Mouse (Mus musculus): ENCODE results near the gene Purb.

GRCm38 (mm10) chr11:6463159-6463837, 12.4 kb downstream of the Purb start:
- TF ChIP-seq CTCF (IDR thresholded peaks at IDR 0.05; ENCODE audit: extremely low read depth, insufficient read depth, insufficient read length, insufficient replicate concordance), result no peak
- TF ChIP-seq POLR2A (IDR thresholded peaks at IDR 0.05; ENCODE audit: low read depth, low read length), result no peak
